8 mouse cellular contexts compared by ENCODE assay signal in genomic region chr4:57675387-57675786, GRCm38 (mm10). TPM values are rescaled to one million over a fixed set of nuclear protein-coding genes. Genes with fewer than 3 reads are reported as not detected.
DNase-seq lines count a peak whose midpoint lies in the region; ATAC-seq and TF ChIP-seq lines count a peak whose summit lies in the region.

No protein-coding gene starts in this region.

- no peaks in the 10 kb centered on the region for H3K27me3 ChIP-seq in ES-Bruce4 (ENCODE audit: control insufficient read depth, insufficient read depth, low read length, poor library complexity, severe bottlenecking)

- no peaks in the 10 kb centered on the region for H3K36me3 ChIP-seq in ES-Bruce4 (ENCODE audit: control insufficient read depth, insufficient read depth, low read length, poor library complexity, severe bottlenecking)

- no peak for ATAC-seq in inflammation-experienced regulatory T-cells, adult 6 months
- no peak for ATAC-seq in erythroid progenitor cell, adult 5-6 weeks (replicated peaks; ENCODE audit: low FRiP score, poor library complexity, severe bottlenecking)

- TF ChIP-seq EP300 in ES-Bruce4 (IDR thresholded peaks at IDR 0.05; ENCODE audit: insufficient read depth, low read depth, low read length), result peak; percentile 43; the same call in 1 of the 2 replicates

- peak overlapping the region; percentile 33; the same call in 1 of the 2 replicates for H3K9ac ChIP-seq in ES-Bruce4 (ENCODE audit: low read depth, poor library complexity, severe bottlenecking)

- H3K9me3 ChIP-seq in ES-Bruce4 (replicated peaks; ENCODE audit: control insufficient read depth, insufficient read depth, low read length, poor library complexity, severe bottlenecking), result no peaks in the 10 kb centered on the region

- WGBS in lung, adult 2 months, result 2% methylated on average over 13 of the region's 13 CpGs

- no peak for TF ChIP-seq CTCF in ES-Bruce4 (IDR thresholded peaks at IDR 0.05; ENCODE audit: low read depth, low read length)
- TF ChIP-seq CTCF in lung, adult 2 months (IDR thresholded peaks at IDR 0.05; ENCODE audit: insufficient read depth, low read length), result no peak

- peaks cover 1% of the 10 kb centered on the region for H3K4me1 ChIP-seq in ES-Bruce4 (ENCODE audit: control insufficient read depth, insufficient read depth, low read length)
- H3K4me1 ChIP-seq in lung, adult 2 months (ENCODE audit: control insufficient read depth, insufficient read depth, low read length), result peaks cover 30% of the 10 kb centered on the region

- TF ChIP-seq POLR2A in ES-Bruce4 (IDR thresholded peaks at IDR 0.05; ENCODE audit: insufficient read depth, low read length), result no peak
- no peak for TF ChIP-seq POLR2A in lung, adult 2 months (IDR thresholded peaks at IDR 0.05; ENCODE audit: borderline replicate concordance, extremely low read depth, low read depth, low read length)

- DNase-seq in embryo, embryonic 11 days, result peak; percentile 81
- peak; percentile 93 for DNase-seq in heart, adult 8-10 months (ENCODE audit: low spot score)
- peak; percentile 82 for DNase-seq in kidney, adult 18-20 months
- peak; percentile 69 for DNase-seq in lung, adult 2 months
- peak; percentile 17 for DNase-seq in ovary, postnatal 10 days (ENCODE audit: low spot score)

- peak overlapping the region; percentile 26; the same call in 1 of the 2 replicates for H3K4me3 ChIP-seq in ES-Bruce4 (ENCODE audit: low read depth, low read length)
- H3K4me3 ChIP-seq in lung, adult 2 months (replicated peaks; ENCODE audit: extremely low read depth, low read depth, low read length), result no peak overlapping the region

- peak overlapping the region; percentile 65 for H3K27ac ChIP-seq in ES-Bruce4 (ENCODE audit: insufficient read depth, low read length)

RNA-seq across cellular contexts. Expression of gene Akap2, which starts 42.1 kb away (rescaled TPM):
- 91.4 and 96.5 TPM in 2 replicates for polyA plus RNA-seq in ES-Bruce4 (2011; ENCODE audit: insufficient read depth, insufficient read length, low read depth, missing spikeins)
- 100 to 1,000 TPM in 1 of 4 experiments, 10 to 100 TPM in 3; 75.6 to 100 (median 97.5) TPM for total RNA-seq in heart, adult 8-10 months (2022)
- 348 and 349 TPM in 2 replicates for polyA plus RNA-seq in lung, adult 2 months (2012; rRNA removed)
- polyA plus RNA-seq in inflammation-experienced regulatory T-cells, adult 6 months (2017; shearing (Covaris generic)), result 1 to 10 TPM; 2.3 to 3.9 (median 2.9) TPM
- total RNA-seq in erythroid progenitor cell, adult 5-6 weeks (2015; ENCODE audit: low replicate concordance), result not detected in 2 replicates
- total RNA-seq in erythroid progenitor cell, adult 5-6 weeks (2017; ENCODE audit: low replicate concordance), result 0.90 TPM in 1 of 2 replicates, not detected in the other

Comparison
In these comparisons a context has a peak if more than half of its experiments do, and no peak if none do; other contexts are left out.
1. DNase-seq: peak in every context shown above with its lines; median percentile 93 in heart, adult 8-10 months; 82 in kidney, adult 18-20 months; 81 in embryo, embryonic 11 days; 69 in lung, adult 2 months; 17 in ovary, postnatal 10 days.
2. RNA of gene Akap2, which starts 42.1 kb away (polyA plus RNA-seq): 348 to 349 TPM in lung, adult 2 months and 91.4 to 96.5 TPM in ES-Bruce4; 2.3 to 3.9 TPM in inflammation-experienced regulatory T-cells, adult 6 months; every median in the first group is over 10 times any median in the second.